Mouse (Mus musculus): ENCODE measurements around the gene Atp10b.

GRCm38 (mm10) chr11:43269503-43270255 lies 120.0 kb downstream of the Atp10b start:
- TF ChIP-seq CTCF (IDR thresholded peaks at IDR 0.05; ENCODE audit: low read depth) (no peak), EP300 (IDR thresholded peaks at IDR 0.05; ENCODE audit: low read depth) (no peak)
